ENCODE assay signal across 12 mouse cellular contexts in genomic region chr5:105690502-105691454, GRCm38 (mm10). TPM values are rescaled to one million over a fixed set of nuclear protein-coding genes. Genes with fewer than 3 reads are reported as not detected.
DNase-seq lines count a peak whose midpoint lies in the region.
"Had no signal": no experiment of that assay in that cellular context is flagged by ENCODE, and none has a peak within 500 bp of the region (broad histone marks: within the 10 kb centered on the region; RNA-seq: fewer than 3 reads in every experiment).

No protein-coding gene starts in this region.

- peaks cover 17% of the 10 kb centered on the region; the same call in 1 of the 2 replicates for H3K4me1 ChIP-seq in heart, embryonic 10.5 days

- H3K4me3 ChIP-seq in heart, embryonic 10.5 days: no peak overlapping the region
- H3K4me3 ChIP-seq: embryonic facial prominence, embryonic 10.5 days had no signal

- DNase-seq in heart, embryonic 10.5 days (ENCODE audit: low spot score): no peak
- DNase-seq in heart, postnatal 25 days (ENCODE audit: low spot score): no peak
- DNase-seq in left cerebral cortex, adult 11 months (ENCODE audit: low spot score): peak; percentile 36
- no peak for DNase-seq in left cerebral cortex, postnatal 10 days (ENCODE audit: extremely low spot score in 1 of 2, low spot score in 2 of 2)
- peak; percentile 65 to 71 for DNase-seq in kidney, postnatal 36 days
- peak; percentile 75 for DNase-seq in lung, postnatal 25 days (ENCODE audit: low spot score)
- no peak for DNase-seq in spleen, postnatal 4 days (ENCODE audit: low spot score in 2 of 2)
- DNase-seq in adrenal gland, adult 2 months: no peak
- DNase-seq: cerebellum, adult 8-10 months had no signal

- peaks cover 34% of the 10 kb centered on the region; the same call in 1 of the 2 replicates for H3K27me3 ChIP-seq in heart, embryonic 10.5 days (ENCODE audit: insufficient read depth, poor library complexity, severe bottlenecking)

- intact Hi-C loops in heart, postnatal 25 days (cut with DNase I): no loop called here
- intact Hi-C loops in left cerebral cortex, postnatal 10 days (cut with DNase I): no loop called here

- WGBS in heart, embryonic 10.5 days: 63% methylated on average over 10 of the region's 10 CpGs

- H3K9me3 ChIP-seq in heart, embryonic 10.5 days: no peaks in the 10 kb centered on the region
- H3K9me3 ChIP-seq: embryonic facial prominence, embryonic 10.5 days; G1E had no signal

- no peaks in the 10 kb centered on the region for H3K36me3 ChIP-seq in heart, embryonic 10.5 days
- H3K36me3 ChIP-seq: embryonic facial prominence, embryonic 10.5 days; G1E had no signal

- H3K27ac ChIP-seq in heart, embryonic 10.5 days: 0 out of 2 replicates have a peak overlapping the region, but pooled peaks have one; percentile 1
- H3K27ac ChIP-seq: embryonic facial prominence, embryonic 10.5 days; macrophage had no signal

RNA-seq across cellular contexts. Expression of gene Lrrc8d, which starts 9.0 kb away (rescaled TPM):
- 7.6 and 10.8 TPM in 2 replicates for polyA plus RNA-seq in heart, embryonic 10.5 days (2016; fragmentation: Nextera tagmentation; extraction: Ambion mirVana)
- total RNA-seq in heart, postnatal 25 days (2021): 10 to 100 TPM in 1 of 2 experiments, 1 to 10 TPM in 1; 7.8 to 13.0 TPM
- total RNA-seq in left cerebral cortex, postnatal 10 days (2021): 10 to 100 TPM; 48.9 to 54.0 TPM
- 100 to 1,000 TPM; 105 to 127 TPM for total RNA-seq in adrenal gland, adult 2 months (2021)
- 20.4 and 31.8 TPM in 2 replicates for polyA plus RNA-seq in adrenal gland, adult 2 months (2012; rRNA removed)
- polyA plus RNA-seq: G1E had no signal

Comparison
In these comparisons a context has a peak if more than half of its experiments do, and no peak if none do; other contexts are left out.
1. DNase-seq: peak in left cerebral cortex, adult 11 months (single experiment), kidney, postnatal 36 days (2 of 2) and lung, postnatal 25 days (single experiment); none in heart, embryonic 10.5 days (single experiment), heart, postnatal 25 days (single experiment), left cerebral cortex, postnatal 10 days (0 of 2), spleen, postnatal 4 days (0 of 2) and adrenal gland, adult 2 months (single experiment).